Mouse (Mus musculus) limb, embryonic 13.5 days (tissue): ENCODE data around the gene Ccdc174. TPM values are rescaled to one million over a fixed set of nuclear protein-coding genes. Genes with fewer than 3 reads are reported as not detected.
"Not testable (repeated sequence)": the region's sequence is repeated elsewhere in the genome, so short reads cannot be mapped to it uniquely, and the experiment has no call there.

Experiments used
- ATAC-seq: fragments of 200-750 bp; cut with Nextera tagmentation; 2 replicates; pipeline ENCODE4 v1.8.0; 2017; ENCODE audit warnings: low read depth, moderate number of reproducible peaks, moderate TSS enrichment; ENCODE audit not compliant: low FRiP score
- H3K27ac ChIP-seq: fragments of 300-500 bp; sonication (generic); 2 replicates; pipeline ENCODE4 v1.5.1; 2015; ENCODE audit warnings: inconsistent platforms, mild to moderate bottlenecking, moderate library complexity
- H3K27me3 ChIP-seq: fragments of 300-500 bp; sonication (generic); 2 replicates; pipeline ENCODE4 v1.6.1; 2015; ENCODE audit warnings: mild to moderate bottlenecking, inconsistent platforms
- H3K36me3 ChIP-seq: fragments of 300-500 bp; sonication (generic); 2 replicates; pipeline ENCODE4 v1.6.1; 2015; ENCODE audit warnings: inconsistent platforms, mild to moderate bottlenecking, moderate library complexity
- H3K4me1 ChIP-seq: fragments of 300-500 bp; sonication (generic); 2 replicates; pipeline ENCODE4 v1.6.1; 2015; ENCODE audit warnings: inconsistent platforms
- H3K4me2 ChIP-seq: fragments of 300-500 bp; sonication (generic); replicated peaks from 2 replicates; pipeline ENCODE4 v1.6.1; 2015; ENCODE audit warnings: inconsistent platforms, mild to moderate bottlenecking, moderate library complexity
- H3K4me3 ChIP-seq: fragments of 300-500 bp; sonication (generic); 2 replicates; pipeline ENCODE4 v1.5.1; 2015; ENCODE audit warnings: moderate library complexity, mild to moderate bottlenecking, inconsistent platforms
- H3K9ac ChIP-seq: fragments of 300-500 bp; sonication (generic); 2 replicates; pipeline ENCODE4 v1.6.1; 2015; ENCODE audit warnings: mild to moderate bottlenecking, inconsistent platforms
- H3K9me3 ChIP-seq: fragments of 300-500 bp; sonication (generic); 2 replicates; pipeline ENCODE4 v1.6.1; 2016; ENCODE audit warnings: inconsistent platforms
- WGBS: fragments of 180-500 bp; shearing (Covaris S2); methylation state at CpG from one replicate; pipeline ENCODE4 v1.1.7; 2015; 5-methylcytosine and 5-hydroxymethylcytosine counted together
- polyA plus RNA-seq: library from polyadenylated mRNA; unstranded; fragments of >200 nt; fragmentation: Nextera tagmentation; extraction: Ambion mirVana; gene quantifications from 2 replicates; pipeline ENCODE4 v1.2.1, GENCODE M21; 2015

The Ccdc174 gene
- polyA plus RNA-seq, 1 experiment from 2014 or later = 44.9 TPM

- ATAC-seq = no peak
Observed at GRCm38 (mm10) chr6:91872781-91873180, 5.1 kb upstream of the Ccdc174 start.

GRCm38 (mm10) chr6:91883859-91884258, 6.0 kb downstream of the Ccdc174 start:
- H3K36me3 ChIP-seq = peaks cover 69% of the 10 kb centered on the region
- H3K27ac ChIP-seq = no peak overlapping the region
- ATAC-seq = no peak
- H3K4me2 ChIP-seq = no peak overlapping the region
- WGBS = 90% methylated on average over 2 of the region's 2 CpGs
- no peak overlapping the region for H3K9ac ChIP-seq
- no peak overlapping the region for H3K4me3 ChIP-seq
- H3K9me3 ChIP-seq = no peaks in the 10 kb centered on the region
- peaks cover 3% of the 10 kb centered on the region for H3K4me1 ChIP-seq
- H3K27me3 ChIP-seq = no peaks in the 10 kb centered on the region

More at GRCm38 (mm10) chr6:91872781-91873180, 5.1 kb upstream of the Ccdc174 start:
- Histone ChIP-seq H3K9ac (no peak overlapping the region), H3K4me2 (no peak overlapping the region), H3K27me3 (no peaks in the 10 kb centered on the region; the same call in 1 of the 2 replicates), H3K9me3 (no peaks in the 10 kb centered on the region), H3K36me3 (no peaks in the 10 kb centered on the region), H3K4me3 (no peak overlapping the region), H3K27ac (no peak overlapping the region), H3K4me1 (0 out of 2 replicates have a peak, but pooled peaks cover 2% of the 10 kb centered on the region)
- 65% methylated on average over 2 of the region's 2 CpGs for WGBS

GRCm38 (mm10) chr6:91889255-91889906, 11.5 kb downstream of the Ccdc174 start:
- Histone ChIP-seq H3K4me1 (no peaks in the 10 kb centered on the region), H3K36me3 (peaks cover 80% of the 10 kb centered on the region), H3K27me3 (no peaks in the 10 kb centered on the region), H3K9me3 (no peaks in the 10 kb centered on the region), H3K4me2 (no peak overlapping the region), H3K27ac (no peak overlapping the region), H3K9ac (no peak overlapping the region), H3K4me3 (no peak overlapping the region)
- 74% methylated on average over 3 of the region's 3 CpGs for WGBS
- no peak for ATAC-seq

- ATAC-seq = no peak
- H3K9me3 ChIP-seq = no peaks in the 10 kb centered on the region
- H3K4me3 ChIP-seq = no peak overlapping the region
- WGBS = 90% methylated on average over 5 of the region's 5 CpGs
- no peak overlapping the region for H3K4me2 ChIP-seq
- H3K27ac ChIP-seq = no peak overlapping the region
- H3K36me3 ChIP-seq = peaks cover 83% of the 10 kb centered on the region
- no peaks in the 10 kb centered on the region for H3K4me1 ChIP-seq
- no peak overlapping the region for H3K9ac ChIP-seq
- no peaks in the 10 kb centered on the region for H3K27me3 ChIP-seq
Observed at GRCm38 (mm10) chr6:91890615-91891014, 12.8 kb downstream of the Ccdc174 start.

GRCm38 (mm10) chr6:91891776-91892175, 13.9 kb downstream of the Ccdc174 start:
- H3K9ac ChIP-seq = no peak overlapping the region
- H3K4me2 ChIP-seq = no peak overlapping the region
- no peak overlapping the region for H3K27ac ChIP-seq
- peaks cover 83% of the 10 kb centered on the region for H3K36me3 ChIP-seq
- H3K4me1 ChIP-seq = no peaks in the 10 kb centered on the region
- H3K4me3 ChIP-seq = no peak overlapping the region
- H3K27me3 ChIP-seq = no peaks in the 10 kb centered on the region
- no peak for ATAC-seq
- 97% methylated on average over 2 of the region's 2 CpGs for WGBS
- no peaks in the 10 kb centered on the region for H3K9me3 ChIP-seq

- H3K36me3 ChIP-seq = peaks cover 90% of the 10 kb centered on the region
- no peaks in the 10 kb centered on the region for H3K4me1 ChIP-seq
- no peaks in the 10 kb centered on the region for H3K9me3 ChIP-seq
- no peak overlapping the region for H3K9ac ChIP-seq
- H3K4me3 ChIP-seq = no peak overlapping the region
- no peak overlapping the region for H3K4me2 ChIP-seq
- no peak overlapping the region for H3K27ac ChIP-seq
- no peaks in the 10 kb centered on the region for H3K27me3 ChIP-seq
- WGBS = 92% methylated on average over 3 of the region's 3 CpGs
- no peak for ATAC-seq
Observed at GRCm38 (mm10) chr6:91896783-91897182, 18.9 kb downstream of the Ccdc174 start.

- H3K9ac ChIP-seq = no peak overlapping the region
- no peak overlapping the region for H3K27ac ChIP-seq
- 37% methylated on average over 5 of the region's 5 CpGs for WGBS
- H3K4me3 ChIP-seq = no peak overlapping the region
- H3K27me3 ChIP-seq = no peaks in the 10 kb centered on the region
- no peak overlapping the region for H3K4me2 ChIP-seq
- no peak; the same call in 1 of the 2 replicates for ATAC-seq
- no peaks in the 10 kb centered on the region for H3K9me3 ChIP-seq
- H3K4me1 ChIP-seq = no peaks in the 10 kb centered on the region
- H3K36me3 ChIP-seq = peaks cover 50% of the 10 kb centered on the region
Observed at GRCm38 (mm10) chr6:91901505-91901904, 23.7 kb downstream of the Ccdc174 start.

GRCm38 (mm10) chr6:91902509-91902908, 24.7 kb downstream of the Ccdc174 start, which contains the start of gene 4930590J08Rik:
TSS of gene 4930590J08Rik (plus strand) at chr6:91902809.
- H3K27ac ChIP-seq, H3K9me3 ChIP-seq, H3K4me2 ChIP-seq, H3K4me1 ChIP-seq, ATAC-seq, H3K9ac ChIP-seq, H3K4me3 ChIP-seq, H3K27me3 ChIP-seq: not testable (repeated sequence)
- H3K36me3 ChIP-seq = peaks cover 40% of the 10 kb centered on the region
- WGBS = 97% methylated on average over 2 of the region's 2 CpGs

- no peaks in the 10 kb centered on the region for H3K36me3 ChIP-seq
- H3K9ac ChIP-seq = no peak overlapping the region
- H3K4me1 ChIP-seq = no peaks in the 10 kb centered on the region
- no peak overlapping the region for H3K27ac ChIP-seq
- no peak overlapping the region for H3K4me2 ChIP-seq
- H3K4me3 ChIP-seq = no peak overlapping the region
- 88% methylated on average over 10 of the region's 10 CpGs for WGBS
- no peaks in the 10 kb centered on the region for H3K27me3 ChIP-seq
- H3K9me3 ChIP-seq = no peaks in the 10 kb centered on the region
- no peak for ATAC-seq
Observed at GRCm38 (mm10) chr6:91914011-91914410, 36.2 kb downstream of the Ccdc174 start.

- Histone ChIP-seq H3K9ac (no peak overlapping the region), H3K4me2 (no peak overlapping the region), H3K36me3 (no peaks in the 10 kb centered on the region), H3K27me3 (no peaks in the 10 kb centered on the region), H3K27ac (no peak overlapping the region), H3K9me3 (no peaks in the 10 kb centered on the region), H3K4me1 (no peaks in the 10 kb centered on the region), H3K4me3 (no peak overlapping the region)
- no peak for ATAC-seq
- WGBS = 59% methylated on average over 4 of the region's 4 CpGs
Observed at GRCm38 (mm10) chr6:91917286-91917685, 39.4 kb downstream of the Ccdc174 start.

GRCm38 (mm10) chr6:91917716-91918115, 39.9 kb downstream of the Ccdc174 start:
- ATAC-seq = no peak
- H3K9ac ChIP-seq = no peak overlapping the region
- H3K4me1 ChIP-seq = no peaks in the 10 kb centered on the region
- 87% methylated on average over 11 of the region's 11 CpGs for WGBS
- H3K27ac ChIP-seq = no peak overlapping the region
- no peaks in the 10 kb centered on the region for H3K9me3 ChIP-seq
- no peaks in the 10 kb centered on the region for H3K36me3 ChIP-seq
- H3K27me3 ChIP-seq = no peaks in the 10 kb centered on the region
- H3K4me3 ChIP-seq = no peak overlapping the region
- no peak overlapping the region for H3K4me2 ChIP-seq

GRCm38 (mm10) chr6:91931231-91931630, 53.4 kb downstream of the Ccdc174 start:
- Histone ChIP-seq H3K4me1 (0 out of 2 replicates have a peak, but pooled peaks cover 13% of the 10 kb centered on the region), H3K9ac (no peak overlapping the region), H3K4me2 (no peak overlapping the region), H3K27me3 (no peaks in the 10 kb centered on the region), H3K4me3 (no peak overlapping the region), H3K36me3 (no peaks in the 10 kb centered on the region), H3K9me3 (no peaks in the 10 kb centered on the region), H3K27ac (no peak overlapping the region)
- 78% methylated on average over 5 of the region's 5 CpGs for WGBS
- ATAC-seq = no peak

GRCm38 (mm10) chr6:91938491-91938890, 60.6 kb downstream of the Ccdc174 start:
- H3K36me3 ChIP-seq = no peaks in the 10 kb centered on the region
- H3K27me3 ChIP-seq = no peaks in the 10 kb centered on the region
- 47% methylated on average over 4 of the region's 4 CpGs for WGBS
- H3K9me3 ChIP-seq = no peaks in the 10 kb centered on the region
- H3K4me3 ChIP-seq = no peak overlapping the region
- H3K9ac ChIP-seq = no peak overlapping the region
- ATAC-seq = no peak
- no peak overlapping the region for H3K4me2 ChIP-seq
- H3K4me1 ChIP-seq = 0 out of 2 replicates have a peak, but pooled peaks cover 5% of the 10 kb centered on the region
- no peak overlapping the region for H3K27ac ChIP-seq
